Mouse (Mus musculus) bone marrow, adult 2 months (tissue): Measurements from ENCODE around the gene App.

Source experiments
- CTCF ChIP-seq: fragments of 200-500 bp; IDR thresholded peaks from 2 replicates; pipeline ENCODE4 v1.5.1; 2011; ENCODE audit warnings: low read length, control low read depth; ENCODE audit not compliant: control insufficient read depth, insufficient read depth
- POLR2A ChIP-seq: fragments of 200-500 bp; IDR thresholded peaks from 2 replicates; pipeline ENCODE4 v1.6.1; 2011; ENCODE audit warnings: low read depth, mild to moderate bottlenecking, control low read depth, low read length, borderline replicate concordance; ENCODE audit not compliant: control insufficient read depth

GRCm38 (mm10) chr16:85162779-85163178 is 10.8 kb downstream of the App start:
- no peak for TF ChIP-seq CTCF
- TF ChIP-seq POLR2A: no peak
